Mouse (Mus musculus): ENCODE data around the gene Clec2g. TPM values are rescaled to one million over a fixed set of nuclear protein-coding genes. Genes with fewer than 3 reads are reported as not detected.
"Not testable (repeated sequence)": the region's sequence is repeated elsewhere in the genome, so short reads cannot be mapped to it uniquely, and the experiment has no call there.

Gene Clec2g
- polyA plus RNA-seq, 1 experiment = not detected

DNA sequence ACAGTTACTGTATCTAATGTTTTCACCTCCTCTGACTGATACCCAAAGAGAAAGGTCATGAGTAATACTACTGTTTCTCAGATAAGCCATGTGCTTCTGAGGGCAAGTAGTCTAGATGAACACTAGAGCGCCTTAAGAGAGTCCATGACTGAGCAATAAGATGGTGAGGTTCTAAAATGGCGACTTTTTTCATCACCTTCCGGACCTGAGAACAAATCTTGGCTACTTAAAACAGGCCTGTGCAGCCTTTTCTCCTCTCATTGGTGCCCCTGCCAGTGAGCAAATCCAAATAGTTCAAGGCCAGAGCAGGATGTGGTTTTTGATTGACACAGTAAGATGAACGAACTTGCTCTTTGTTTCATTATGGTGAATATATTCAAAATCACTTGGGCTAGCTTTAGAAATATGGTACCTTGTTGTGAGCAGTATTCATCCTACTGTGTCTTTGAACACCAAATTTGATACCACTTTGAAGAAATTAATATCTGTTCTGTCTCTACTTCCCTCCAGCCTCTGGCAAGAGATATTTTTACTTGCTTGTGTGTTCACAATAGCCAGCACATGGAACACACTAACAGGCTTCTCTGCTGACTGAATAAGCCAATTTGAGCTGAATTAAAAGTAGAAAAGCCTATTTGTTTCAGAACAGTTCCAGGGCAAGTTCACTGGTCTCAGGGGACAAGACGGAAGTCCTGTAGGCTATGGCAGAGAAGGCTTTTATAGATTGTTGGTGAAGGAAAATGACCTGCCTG lies 38.7 kb downstream of the Clec2g start:
- Histone ChIP-seq H3K27ac (ENCODE audit: insufficient read depth, low read depth, low read length) (no peak overlapping the region), H3K4me3 (ENCODE audit: insufficient read depth, low read length) (no peak overlapping the region), H3K4me1 (ENCODE audit: control insufficient read depth, insufficient read depth, low read length) (peaks cover 9% of the 10 kb centered on the region)
- no peak for TF ChIP-seq CTCF (IDR thresholded peaks at IDR 0.05; ENCODE audit: low read depth, low read length)
- no peak for TF ChIP-seq POLR2A (IDR thresholded peaks at IDR 0.05; ENCODE audit: borderline replicate concordance, low read depth, low read length)

GRCm38 (mm10) chr6:128973439-128973697 lies 39.2 kb downstream of the Clec2g start:
- TF ChIP-seq POLR2A (IDR thresholded peaks at IDR 0.05; ENCODE audit: borderline replicate concordance, low read depth, low read length) (no peak), CTCF (IDR thresholded peaks at IDR 0.05; ENCODE audit: low read depth, low read length) (no peak)

DNA sequence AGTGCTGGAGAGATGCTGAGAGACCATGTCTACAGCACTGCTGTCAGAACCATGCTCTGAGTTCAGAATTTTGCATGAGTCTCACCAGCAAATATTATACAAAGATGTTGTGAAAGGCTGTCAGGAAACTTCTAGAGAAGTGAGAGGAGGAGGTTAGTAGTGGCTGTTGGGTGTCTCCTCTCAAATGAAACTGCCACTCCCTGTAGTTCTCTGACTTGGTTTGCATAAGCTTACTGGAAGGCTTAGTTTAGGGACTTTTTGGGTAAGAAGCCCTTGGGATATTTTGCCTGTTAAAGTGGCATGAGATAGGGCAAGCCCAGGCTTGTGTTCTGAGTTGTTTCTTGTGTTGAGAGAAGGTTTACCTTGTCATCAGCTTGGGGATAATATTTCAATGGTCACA lies 40.7 kb downstream of the Clec2g start:
- H3K27ac ChIP-seq (ENCODE audit: insufficient read depth, low read depth, low read length); H3K4me1 ChIP-seq (ENCODE audit: control insufficient read depth, insufficient read depth, low read length); H3K4me3 ChIP-seq (ENCODE audit: insufficient read depth, low read length): not testable (repeated sequence)

More at GRCm38 (mm10) chr6:128973439-128973697, 39.2 kb downstream of the Clec2g start:
- Histone ChIP-seq H3K27ac (ENCODE audit: insufficient read depth, low read depth, low read length) (no peak overlapping the region), H3K4me1 (ENCODE audit: control insufficient read depth, insufficient read depth, low read length) (peaks cover 9% of the 10 kb centered on the region), H3K4me3 (ENCODE audit: insufficient read depth, low read length) (no peak overlapping the region)

DNA sequence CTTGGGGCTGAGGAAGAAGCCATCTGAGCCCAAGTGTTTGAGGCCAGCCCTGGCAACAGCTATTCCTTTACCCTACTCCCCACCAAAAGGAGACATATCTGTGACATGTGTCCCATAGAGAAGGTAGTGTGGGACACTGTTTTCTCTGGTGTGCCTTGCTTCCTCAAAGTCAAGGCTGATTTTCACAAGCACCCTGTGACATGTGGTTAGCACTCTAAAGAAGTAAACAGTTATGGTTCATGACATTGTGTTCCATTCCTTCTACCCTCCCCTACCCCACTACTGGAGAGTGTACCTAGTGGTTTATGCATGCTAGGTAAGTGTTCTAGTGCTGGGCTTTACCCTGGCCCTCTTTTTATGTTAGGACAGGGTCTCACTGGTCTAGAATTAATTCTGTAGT lies 42.0 kb downstream of the Clec2g start:
- Histone ChIP-seq H3K27ac (ENCODE audit: insufficient read depth, low read depth, low read length) (no peak overlapping the region), H3K4me1 (ENCODE audit: control insufficient read depth, insufficient read depth, low read length) (peaks cover 7% of the 10 kb centered on the region), H3K4me3 (ENCODE audit: insufficient read depth, low read length) (no peak overlapping the region)
- no peak for TF ChIP-seq CTCF (IDR thresholded peaks at IDR 0.05; ENCODE audit: low read depth, low read length)
- no peak for TF ChIP-seq POLR2A (IDR thresholded peaks at IDR 0.05; ENCODE audit: borderline replicate concordance, low read depth, low read length)

GRCm38 (mm10) chr6:128981951-128982541 lies 47.9 kb downstream of the Clec2g start:
- not testable (repeated sequence) for H3K27ac ChIP-seq (ENCODE audit: insufficient read depth, low read depth, low read length); H3K4me3 ChIP-seq (ENCODE audit: insufficient read depth, low read length); H3K4me1 ChIP-seq (ENCODE audit: control insufficient read depth, insufficient read depth, low read length)

DNA sequence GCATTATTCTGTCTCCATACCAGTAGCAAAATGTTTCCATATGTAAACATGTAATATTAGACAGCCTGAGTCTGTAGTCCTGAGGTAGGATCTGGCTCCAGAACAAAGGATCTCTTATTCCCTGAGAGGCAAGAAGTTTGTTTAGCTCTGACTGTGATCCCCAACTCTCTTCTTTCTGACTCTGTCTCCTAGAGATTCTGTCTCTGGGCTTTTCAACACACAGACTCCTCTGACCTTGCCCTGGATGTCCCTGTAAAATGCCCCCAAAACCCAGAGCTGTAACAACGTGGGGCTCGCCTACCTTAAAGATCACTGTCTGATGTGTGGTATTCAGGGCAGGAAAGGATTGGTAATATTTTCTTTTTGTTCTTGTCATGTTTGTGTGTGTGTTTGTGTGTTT lies 58.2 kb downstream of the Clec2g start:
- no peak overlapping the region for H3K27ac ChIP-seq (ENCODE audit: insufficient read depth, low read depth, low read length)

GRCm38 (mm10) chr6:128992753-128993152 lies 58.6 kb downstream of the Clec2g start:
- no peak for TF ChIP-seq POLR2A (IDR thresholded peaks at IDR 0.05; ENCODE audit: borderline replicate concordance, low read depth, low read length)
- TF ChIP-seq CTCF (IDR thresholded peaks at IDR 0.05; ENCODE audit: low read depth, low read length) = no peak
- Histone ChIP-seq H3K27ac (ENCODE audit: insufficient read depth, low read depth, low read length) (no peak overlapping the region), H3K4me1 (ENCODE audit: control insufficient read depth, insufficient read depth, low read length) (no peaks in the 10 kb centered on the region), H3K4me3 (ENCODE audit: insufficient read depth, low read length) (no peak overlapping the region)

More for the DNA sequence above, 58.2 kb downstream of the Clec2g start:
- Histone ChIP-seq H3K4me1 (ENCODE audit: control insufficient read depth, insufficient read depth, low read length) (no peaks in the 10 kb centered on the region), H3K4me3 (ENCODE audit: insufficient read depth, low read length) (no peak overlapping the region)
- TF ChIP-seq POLR2A (IDR thresholded peaks at IDR 0.05; ENCODE audit: borderline replicate concordance, low read depth, low read length) = no peak
- no peak for TF ChIP-seq CTCF (IDR thresholded peaks at IDR 0.05; ENCODE audit: low read depth, low read length)

GRCm38 (mm10) chr6:128993221-128993620 lies 59.0 kb downstream of the Clec2g start:
- Histone ChIP-seq H3K4me1 (ENCODE audit: control insufficient read depth, insufficient read depth, low read length) (no peaks in the 10 kb centered on the region), H3K4me3 (ENCODE audit: insufficient read depth, low read length) (no peak overlapping the region), H3K27ac (ENCODE audit: insufficient read depth, low read depth, low read length) (no peak overlapping the region)
- TF ChIP-seq CTCF (IDR thresholded peaks at IDR 0.05; ENCODE audit: low read depth, low read length) (no peak), POLR2A (IDR thresholded peaks at IDR 0.05; ENCODE audit: borderline replicate concordance, low read depth, low read length) (no peak)

DNA sequence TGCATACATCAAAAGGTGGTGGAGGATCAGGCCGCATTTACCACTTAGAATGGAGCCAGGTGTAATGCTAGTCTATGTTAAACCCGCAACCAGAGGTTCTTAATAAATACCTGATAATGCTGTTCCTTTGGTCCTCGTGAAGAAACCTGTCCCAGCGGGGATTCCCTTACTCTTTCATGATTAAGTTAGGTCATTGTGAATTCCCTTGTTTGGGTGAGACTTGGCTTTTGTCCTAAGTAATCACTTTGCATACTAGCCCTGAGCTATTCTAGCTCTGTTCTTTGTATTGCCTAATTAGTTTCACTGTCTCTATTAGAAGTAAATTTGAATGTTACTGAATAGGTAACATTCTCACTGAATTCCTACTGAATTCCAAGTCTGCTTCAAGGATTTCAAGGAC lies 60.2 kb downstream of the Clec2g start:
- no peak for TF ChIP-seq CTCF (IDR thresholded peaks at IDR 0.05; ENCODE audit: low read depth, low read length)
- TF ChIP-seq POLR2A (IDR thresholded peaks at IDR 0.05; ENCODE audit: borderline replicate concordance, low read depth, low read length) = no peak
- Histone ChIP-seq H3K4me3 (ENCODE audit: insufficient read depth, low read length) (no peak overlapping the region), H3K4me1 (ENCODE audit: control insufficient read depth, insufficient read depth, low read length) (no peaks in the 10 kb centered on the region), H3K27ac (ENCODE audit: insufficient read depth, low read depth, low read length) (no peak overlapping the region)

DNA sequence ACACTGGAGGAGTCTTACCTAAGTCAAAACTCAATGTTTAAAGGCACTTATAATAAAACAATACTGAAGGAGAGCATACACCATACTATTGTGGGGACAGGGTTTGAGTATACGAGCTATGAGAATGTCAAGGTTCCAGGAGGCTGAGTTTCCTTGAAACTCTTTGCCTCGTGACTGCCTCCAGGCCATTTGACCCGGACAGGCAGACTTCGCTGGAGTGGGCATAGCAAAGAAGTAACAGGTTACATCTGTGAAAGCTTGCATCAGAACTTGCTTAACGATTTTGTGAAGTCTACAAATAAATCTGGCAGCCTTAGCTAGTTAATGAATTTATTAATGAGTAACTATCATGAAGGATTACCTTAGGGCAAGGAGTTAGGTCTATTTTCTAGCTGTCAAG lies 60.6 kb downstream of the Clec2g start:
- TF ChIP-seq POLR2A (IDR thresholded peaks at IDR 0.05; ENCODE audit: borderline replicate concordance, low read depth, low read length) (no peak), CTCF (IDR thresholded peaks at IDR 0.05; ENCODE audit: low read depth, low read length) (no peak)
- no peaks in the 10 kb centered on the region for H3K4me1 ChIP-seq (ENCODE audit: control insufficient read depth, insufficient read depth, low read length)
- H3K27ac ChIP-seq (ENCODE audit: insufficient read depth, low read depth, low read length) = no peak overlapping the region
- no peak overlapping the region for H3K4me3 ChIP-seq (ENCODE audit: insufficient read depth, low read length)

All from bone marrow macrophage, adult 2 months (primary cell).